Mouse (Mus musculus) gastrocnemius, adult 2 months (tissue): ENCODE data around the gene Vmn2r38. TPM values are rescaled to one million over a fixed set of nuclear protein-coding genes. Genes with fewer than 3 reads are reported as not detected.
"Not testable (repeated sequence)": the region's sequence is repeated elsewhere in the genome, so short reads cannot be mapped to it uniquely, and the experiment has no call there.

Source experiments
- DNase-seq: peaks from one replicate; pipeline ENCODE4 v3.0.0; 2022
- H3K27ac ChIP-seq: fragments of 200-600 bp; 2 replicates; pipeline ENCODE4 v1.8.1; 2022; ENCODE audit warnings: mild to moderate bottlenecking
- H3K4me3 ChIP-seq: fragments of 200-600 bp; 2 replicates; pipeline ENCODE4 v1.8.1; 2022; ENCODE audit warnings: mild to moderate bottlenecking, moderate library complexity
- intact Hi-C: fragments of 180-260 bp; cut with DNase I; formaldehyde crosslinking; loops from one replicate; pipeline ENCODE4 v1.15.1; 2025
- long read RNA-seq, 2 experiments: library from polyadenylated mRNA; stranded (forward); transcript quantifications; one replicate each; pipeline ENCODE4 v2.0.0; 2021
- total RNA-seq, 2 experiments: library from RNA; stranded (reverse); gene quantifications; 2 replicates each; pipeline ENCODE4 v1.2.3; 2021

Gene Vmn2r38
- total RNA-seq, result not detected
- long read RNA-seq, experiment 1, partial matches to known transcripts, result 0 of 2 reads
- long read RNA-seq, experiment 1, other reads (novel, unspliced or antisense), result 2 of 2 reads
- long read RNA-seq, experiment 2, result 0 reads

DNA sequence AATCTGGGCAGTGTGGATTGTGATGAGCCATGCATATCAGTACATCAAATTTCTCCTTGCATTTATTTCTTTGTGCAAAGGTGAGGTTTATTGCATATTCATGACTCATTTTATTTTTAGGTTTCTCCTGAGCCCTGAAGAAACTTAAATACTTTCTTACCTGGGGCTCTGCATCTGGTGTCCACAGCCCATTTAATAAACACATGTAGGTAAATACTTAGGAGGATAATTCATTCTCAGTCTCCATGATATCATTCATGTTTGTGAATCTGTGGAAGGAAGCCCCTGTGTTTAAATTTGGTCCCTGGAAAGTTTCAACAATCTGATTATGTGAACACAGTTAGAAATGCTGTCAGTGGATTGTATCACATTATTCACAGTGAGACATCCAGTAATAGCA is at the start of gene Vmn2r38:
Gene Vmn2r38 (minus strand): TSS at position 101 of the 400 bp plus-strand sequence.
- intact Hi-C loops, H3K4me3 ChIP-seq, H3K27ac ChIP-seq, DNase-seq: not testable (repeated sequence)

GRCm38 (mm10) chr7:9065353-9065752 is 32.3 kb downstream of the Vmn2r38 start:
- H3K27ac ChIP-seq, DNase-seq, H3K4me3 ChIP-seq, intact Hi-C loops: not testable (repeated sequence)

DNA sequence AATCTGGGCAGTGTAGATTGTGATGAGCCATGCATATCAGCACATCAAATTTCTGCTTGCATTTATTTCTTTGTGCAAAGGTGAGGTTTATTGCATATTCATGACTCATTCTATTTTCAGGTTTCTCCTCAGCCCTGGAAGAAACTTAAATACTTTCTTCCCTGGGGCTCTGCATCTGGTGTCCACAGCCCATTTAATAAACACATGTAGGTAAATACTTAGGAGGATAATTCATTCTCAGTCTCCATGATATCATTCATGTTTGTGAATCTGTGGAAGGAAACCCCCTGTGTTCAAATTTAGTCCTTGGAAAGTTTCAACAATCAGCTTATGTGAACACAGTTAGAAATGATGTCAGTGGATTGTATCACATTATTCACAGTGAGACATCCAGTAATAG is 67.0 kb downstream of the Vmn2r38 start, which contains the start of gene Vmn2r39:
Gene Vmn2r39 (minus strand): TSS at position 101 of the 400 bp plus-strand sequence.
- H3K4me3 ChIP-seq, DNase-seq, H3K27ac ChIP-seq, intact Hi-C loops: not testable (repeated sequence)

Other genes starting within 250 kb of the Vmn2r38 start
- not detected for gene Vmn2r40, start 166.4 kb downstream of the Vmn2r38 start, total RNA-seq
- not detected for gene Vmn2r39, start 67.1 kb downstream of the Vmn2r38 start, total RNA-seq
- not detected for gene Vmn2r37, start 125.8 kb upstream of the Vmn2r38 start, total RNA-seq